Mouse (Mus musculus) urinary bladder, adult 2 months (tissue): ENCODE results near the gene Clrn2. TPM values are rescaled to one million over a fixed set of nuclear protein-coding genes. Genes with fewer than 3 reads are reported as not detected.

ENCODE experiments used
- DNase-seq: peaks from one replicate; pipeline ENCODE4 v3.0.0; 2022; ENCODE audit warnings: low spot score
- polyA plus RNA-seq: library from polyadenylated mRNA; depleted of rRNA; stranded (reverse); fragments of >200 nt; gene quantifications from 2 replicates; pipeline ENCODE4 v1.2.3, GENCODE M21; 2012

Clrn2 gene
- polyA plus RNA-seq, 1 experiment: not detected

DNA sequence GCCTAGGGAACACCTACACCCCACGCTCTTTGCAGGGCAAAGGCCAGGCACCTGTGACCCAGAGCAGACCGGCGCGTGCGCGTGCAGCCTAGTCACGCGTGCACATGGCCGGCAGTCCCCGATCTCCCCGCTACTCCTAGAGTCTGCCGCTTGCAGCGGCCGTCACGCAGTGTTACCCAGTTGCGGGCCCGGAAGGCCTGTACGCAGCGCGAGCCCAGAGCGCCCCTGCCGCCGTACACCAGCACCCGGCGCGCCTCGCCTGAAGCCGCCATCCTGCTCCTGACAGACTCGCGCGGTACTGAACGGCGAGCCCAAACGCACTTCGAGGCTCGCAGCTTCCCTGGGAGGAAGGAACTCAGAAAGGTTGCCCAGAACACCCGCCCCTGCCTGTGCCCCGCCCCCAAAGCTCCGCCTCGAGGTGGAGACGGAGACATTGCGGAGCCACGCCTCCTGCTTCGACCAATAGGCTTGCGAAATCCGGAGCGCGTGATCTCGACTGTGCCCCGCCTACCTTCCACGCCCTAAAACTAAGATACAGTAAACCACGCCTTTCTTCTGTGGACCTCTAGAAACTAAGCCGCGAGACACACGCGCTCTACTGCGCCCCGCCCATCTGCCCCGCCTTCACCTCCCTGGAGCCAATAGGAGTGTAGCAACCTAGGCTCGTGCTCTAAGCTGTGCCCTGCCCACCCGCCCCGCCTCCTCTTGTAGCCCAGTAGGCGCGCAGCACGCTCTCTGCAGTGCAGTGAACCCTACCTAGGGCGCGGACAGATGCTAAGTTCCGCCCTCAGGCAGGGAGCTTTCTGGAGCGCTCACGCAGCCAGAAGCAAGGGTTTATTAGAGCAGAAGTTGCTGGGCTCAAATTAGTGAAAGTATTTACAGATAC lies 3.5 kb upstream of the Clrn2 start, which contains the start of gene Qdpr:
Gene Qdpr (minus strand): TSS at position 406 of the 886 bp plus-strand sequence.
- DNase-seq: peak; percentile 66

DNA sequence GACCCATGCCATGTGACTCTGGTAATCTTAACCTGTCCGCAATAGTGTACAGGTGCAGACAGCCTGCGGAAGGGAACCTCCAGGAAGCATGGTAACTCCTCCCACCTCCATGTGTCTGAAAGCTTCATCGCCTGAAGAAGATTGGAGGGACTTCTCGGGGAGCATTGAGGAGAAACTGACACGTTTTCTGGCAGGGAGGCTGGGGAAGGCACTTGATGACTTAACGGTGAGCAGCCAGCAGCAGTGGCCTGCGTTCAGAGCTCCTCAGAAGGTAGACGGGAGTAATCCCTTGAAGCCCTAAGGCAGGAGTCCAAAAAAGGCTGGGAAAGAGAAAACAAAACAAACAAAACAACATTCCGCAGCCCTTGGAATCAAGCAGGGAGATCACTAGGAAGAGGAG lies 905 bp downstream of the Clrn2 start:
- no peak for DNase-seq

DNA sequence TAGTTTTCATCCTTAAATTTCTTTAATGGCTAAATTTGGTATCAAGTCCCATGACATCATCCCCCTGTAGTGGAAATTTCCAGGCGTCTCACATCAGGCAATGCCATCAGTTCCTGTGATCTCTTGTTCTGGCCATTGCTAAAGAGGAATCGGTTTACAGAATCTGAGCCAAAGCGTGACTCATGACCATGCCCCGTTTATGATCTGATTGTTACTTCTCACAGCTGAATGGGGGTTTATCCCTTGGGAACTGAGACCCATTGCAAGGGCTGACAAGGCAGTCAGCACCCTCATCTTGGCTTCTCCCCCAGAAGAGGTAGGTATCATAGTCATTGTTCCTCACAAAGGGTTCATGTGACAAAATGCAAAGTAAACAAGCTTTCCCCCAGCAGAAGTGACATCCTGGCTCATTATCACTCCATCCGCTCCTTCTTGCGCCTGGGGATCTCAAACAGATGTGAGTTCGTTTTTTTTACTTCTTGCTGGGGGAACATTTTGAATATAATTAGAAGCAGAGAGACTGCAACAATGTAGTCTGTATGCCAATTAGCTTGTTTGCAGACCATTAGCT lies 19.4 kb downstream of the Clrn2 start:
- DNase-seq: no peak

DNA sequence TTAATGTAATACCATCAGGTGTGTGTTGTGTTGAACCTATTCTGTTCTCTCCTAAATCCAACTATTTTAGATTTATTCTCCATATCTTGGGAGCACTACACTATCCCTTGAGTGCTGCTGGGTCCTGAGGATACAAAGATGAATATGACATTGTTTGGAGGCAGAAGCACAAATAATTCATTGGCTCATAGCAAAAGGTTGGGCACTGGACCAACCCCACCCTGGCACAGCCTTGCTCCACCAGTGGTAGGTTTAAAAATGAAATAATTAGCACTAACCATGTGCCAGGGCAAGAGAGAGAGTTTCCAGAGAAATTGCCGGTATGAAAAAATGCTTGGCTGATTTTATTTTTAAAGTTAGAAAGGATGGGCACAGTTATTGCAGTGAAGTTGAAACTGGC lies 20.0 kb downstream of the Clrn2 start:
- no peak for DNase-seq

GRCm38 (mm10) chr5:45474215-45474614 lies 20.7 kb downstream of the Clrn2 start:
- DNase-seq: no peak

DNA sequence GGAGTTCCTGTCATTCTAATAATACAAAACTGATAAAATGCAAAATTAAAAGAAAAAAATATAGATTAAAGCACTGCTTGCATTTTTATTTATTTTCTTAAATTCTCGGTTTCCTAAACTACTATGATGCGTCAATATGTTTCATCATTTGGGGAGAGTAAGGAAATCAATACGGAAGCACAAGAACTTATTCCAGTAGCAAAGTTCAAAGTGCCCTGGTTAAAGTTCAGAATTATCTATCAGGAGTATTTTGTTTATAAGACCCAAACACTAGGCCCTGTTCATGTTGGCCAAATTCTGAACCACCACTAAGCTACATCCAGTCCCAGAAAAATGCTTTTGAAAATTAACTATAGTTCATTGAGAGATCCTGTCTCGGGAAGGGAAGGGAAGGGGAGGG lies 21.2 kb downstream of the Clrn2 start:
- no peak for DNase-seq

DNA sequence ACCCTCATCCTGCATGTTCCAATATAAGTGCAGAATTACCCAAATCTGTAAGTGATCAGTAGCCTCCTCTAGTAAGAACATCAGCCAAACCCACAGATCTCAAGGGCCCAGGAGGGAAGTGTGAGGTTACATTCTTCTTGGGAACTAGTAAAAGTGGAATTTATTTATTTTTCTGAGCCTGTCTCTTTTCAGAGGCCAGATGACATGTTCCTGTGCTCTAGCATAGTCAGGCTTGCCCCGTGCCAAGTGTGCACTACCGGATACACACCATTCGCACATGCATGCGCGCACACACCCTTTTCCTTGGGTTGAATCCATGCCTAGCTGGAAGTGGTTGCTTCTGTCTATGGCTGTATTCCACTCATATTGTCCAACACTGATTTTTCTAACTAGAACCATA lies 22.2 kb downstream of the Clrn2 start:
- DNase-seq: no peak

GRCm38 (mm10) chr5:45476288-45476687 lies 22.7 kb downstream of the Clrn2 start:
- no peak for DNase-seq

- no peak for DNase-seq
Observed at GRCm38 (mm10) chr5:45477601-45478000, 24.1 kb downstream of the Clrn2 start.

DNA sequence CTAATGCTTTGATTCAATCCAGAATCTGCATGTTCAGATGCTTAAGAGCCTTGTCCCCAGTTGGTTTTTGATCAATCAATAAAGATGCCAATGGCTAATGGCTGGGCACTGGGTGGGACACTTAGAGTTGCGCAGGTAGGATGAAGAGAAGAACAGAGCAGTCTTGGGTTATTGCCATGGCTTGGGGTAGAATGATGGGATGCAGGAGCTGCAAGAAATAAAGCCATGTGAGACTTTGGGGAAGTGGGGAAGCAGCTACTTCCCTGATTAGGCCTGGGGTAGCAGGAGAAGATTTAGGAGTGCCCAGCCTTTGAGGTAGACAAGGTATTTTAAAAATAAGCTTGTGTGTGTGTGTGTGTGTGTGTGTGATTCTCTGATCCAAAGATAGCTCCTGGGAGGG lies 26.5 kb downstream of the Clrn2 start:
- no peak for DNase-seq

GRCm38 (mm10) chr5:45481125-45481524 lies 27.6 kb downstream of the Clrn2 start:
- DNase-seq: no peak

DNA sequence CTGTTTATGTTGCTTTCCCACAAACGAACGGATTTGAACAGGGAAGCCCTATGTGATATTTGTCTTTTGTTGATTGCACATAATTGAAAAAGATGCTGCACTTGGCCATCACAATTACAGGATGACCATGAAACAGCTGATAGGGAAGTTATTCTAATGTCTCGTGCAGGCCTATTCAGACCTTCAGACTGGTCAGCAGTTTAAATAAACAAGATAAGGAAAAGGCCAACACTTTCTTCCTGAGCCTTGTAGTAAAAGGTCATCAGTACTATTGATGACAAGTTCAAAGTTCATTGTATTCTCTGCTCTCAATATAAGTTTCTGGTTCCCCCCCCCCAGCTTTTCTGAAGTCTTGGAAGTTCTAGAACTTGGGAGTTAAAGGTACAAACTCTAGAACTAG lies 29.1 kb downstream of the Clrn2 start:
- no peak for DNase-seq

- DNase-seq: no peak
Observed at GRCm38 (mm10) chr5:45483654-45484053, 30.1 kb downstream of the Clrn2 start.

GRCm38 (mm10) chr5:45491776-45492175 lies 38.2 kb downstream of the Clrn2 start:
- DNase-seq: no peak

DNA sequence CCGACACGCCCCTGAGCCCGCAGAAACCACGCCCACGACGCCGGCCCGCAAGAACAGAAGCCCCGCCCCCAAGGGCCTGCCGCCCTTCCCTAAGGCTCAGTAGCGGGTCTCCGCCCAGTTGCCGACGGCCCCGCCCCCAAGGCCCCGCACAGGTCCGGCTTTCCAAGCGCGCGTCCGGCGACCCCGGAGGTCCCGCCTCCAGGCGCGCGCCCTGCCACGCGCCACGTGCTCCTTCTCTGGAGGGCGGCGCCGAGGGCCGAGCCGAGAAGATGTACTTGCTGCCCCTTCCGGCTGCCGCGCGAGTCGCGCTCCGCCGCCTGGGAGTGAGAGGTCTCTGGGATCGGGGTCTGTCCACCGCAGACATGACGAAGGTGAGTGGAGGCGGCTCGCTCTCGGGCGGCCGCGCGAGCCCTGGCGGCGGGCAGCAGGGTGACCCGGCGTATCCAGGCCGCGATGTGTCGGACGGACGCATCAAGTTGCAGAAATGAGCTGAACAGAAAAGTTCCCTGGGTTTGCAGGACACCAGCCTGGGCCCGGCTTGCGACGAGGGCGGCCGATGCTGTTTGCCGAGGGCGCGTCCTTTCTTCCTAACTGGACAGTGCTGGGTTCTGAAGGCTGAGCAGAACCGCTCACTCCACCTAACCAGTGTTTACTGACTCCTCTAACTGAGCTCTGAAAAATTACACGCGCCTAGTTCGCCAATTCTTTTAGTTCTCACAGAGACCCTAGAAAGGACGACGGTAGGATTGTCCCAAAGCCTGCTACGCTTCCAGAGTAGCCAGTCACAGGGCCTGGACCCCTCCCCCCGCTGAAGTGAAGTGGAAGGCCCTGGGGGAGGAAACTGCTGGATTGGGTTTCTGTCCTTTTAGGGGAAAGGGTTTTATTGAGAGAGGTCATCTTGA lies 39.9 kb downstream of the Clrn2 start, which contains the start of gene Lap3:
Gene Lap3 (plus strand): TSS at position 184 of the 902 bp plus-strand sequence.
- DNase-seq: peak; percentile 95

DNA sequence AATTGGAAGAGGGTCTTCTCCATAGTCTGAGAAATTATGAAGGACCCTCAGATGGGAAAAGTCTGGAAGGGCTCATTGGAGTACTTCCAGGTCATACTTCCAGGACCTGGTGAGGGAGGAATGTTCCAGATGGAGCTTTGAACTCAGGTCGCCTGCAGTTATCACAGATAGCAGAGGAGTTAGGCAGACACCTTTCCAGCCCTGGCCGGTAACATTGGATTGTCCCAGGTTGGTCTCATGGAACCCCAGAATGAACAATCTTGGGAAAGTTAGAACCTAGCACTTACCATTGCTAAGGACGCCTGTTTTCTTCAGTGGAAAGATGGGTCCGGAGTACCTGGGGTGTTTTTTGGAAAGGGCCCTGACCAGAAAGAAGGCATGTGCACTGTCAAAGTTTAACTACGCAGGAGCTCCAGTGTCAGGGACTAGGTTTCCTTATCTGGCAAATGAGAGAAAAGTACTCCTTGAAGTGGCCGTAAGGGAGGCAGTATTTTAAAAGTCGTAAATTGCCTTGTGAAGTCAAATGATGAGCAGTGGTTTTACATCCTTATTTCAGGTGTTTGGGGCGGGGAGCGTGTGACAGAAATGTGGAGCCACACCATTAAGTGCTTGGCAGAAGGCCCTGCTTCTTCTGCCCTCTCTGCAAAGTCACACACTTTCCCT lies 40.7 kb downstream of the Clrn2 start:
- no peak for DNase-seq

DNA sequence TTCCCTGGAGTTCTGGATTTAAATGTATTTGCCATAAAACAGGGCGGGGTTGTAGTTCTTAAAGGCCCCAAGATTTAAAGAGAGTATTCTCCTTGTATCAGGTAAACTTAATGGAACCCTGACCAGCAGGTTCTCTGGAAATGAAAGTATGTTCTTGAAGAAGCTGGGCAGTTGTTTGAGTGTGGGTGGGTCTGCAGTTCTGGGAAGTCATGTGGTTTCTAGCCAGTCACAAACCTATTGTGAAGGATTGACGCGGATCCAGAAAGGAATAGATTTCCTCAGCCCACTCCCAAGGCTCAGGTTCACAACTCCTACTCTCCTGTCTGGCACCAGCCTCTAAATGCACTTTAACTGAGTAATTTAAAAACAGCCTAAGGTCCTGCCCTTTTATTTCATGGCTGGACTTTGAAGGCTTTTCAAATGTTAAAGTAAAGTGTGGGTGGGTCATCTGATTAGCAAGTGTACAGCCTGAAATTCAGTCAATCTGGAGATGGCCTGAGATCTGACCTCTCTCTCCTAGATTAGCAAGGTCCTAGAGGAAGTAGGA lies 42.0 kb downstream of the Clrn2 start:
- DNase-seq: no peak

- DNase-seq: no peak
Observed at GRCm38 (mm10) chr5:45496042-45496441, 42.5 kb downstream of the Clrn2 start.

- no peak for DNase-seq
Observed at GRCm38 (mm10) chr5:45496479-45496878, 42.9 kb downstream of the Clrn2 start.

DNA sequence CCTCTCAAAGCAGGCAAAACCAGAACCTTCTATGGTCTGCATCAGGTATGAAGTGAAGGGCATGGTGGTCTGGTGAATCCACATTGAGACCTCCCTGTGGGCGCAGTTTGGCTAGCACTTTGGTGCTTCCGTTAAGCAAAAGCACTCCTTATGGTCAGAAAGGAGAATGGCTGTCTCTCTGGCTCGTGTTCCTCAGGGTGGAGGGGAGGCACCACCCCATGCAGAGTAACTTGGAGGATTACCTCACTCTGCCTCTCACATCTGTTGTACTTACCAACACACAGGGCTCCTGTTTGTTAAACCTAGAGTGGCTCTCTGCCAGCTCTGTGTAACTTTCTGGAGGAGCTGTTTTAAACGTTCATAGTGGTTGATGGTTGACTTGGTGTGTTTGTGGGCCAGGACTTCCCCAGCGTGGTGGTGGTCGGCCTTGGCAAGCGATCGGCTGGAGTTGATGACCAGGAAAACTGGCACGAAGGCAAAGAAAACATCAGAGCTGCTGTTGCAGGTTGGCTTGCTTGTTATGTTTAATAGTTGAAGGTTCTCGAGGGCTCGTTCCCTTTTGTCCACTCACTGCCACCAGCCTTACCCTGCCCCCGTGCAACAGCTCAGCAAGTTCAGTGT lies 43.5 kb downstream of the Clrn2 start:
- DNase-seq: no peak

- no peak for DNase-seq
Observed at GRCm38 (mm10) chr5:45497564-45497963, 44.0 kb downstream of the Clrn2 start.
